10 mouse cellular contexts compared by ENCODE assay signal in genomic region chr13:90643109-90643508, GRCm38 (mm10).
DNase-seq lines count a peak whose midpoint lies in the region; ATAC-seq lines count a peak whose summit lies in the region.
"Had no signal": no experiment of that assay in that cellular context is flagged by ENCODE, and none has a peak within 500 bp of the region (broad histone marks: within the 10 kb centered on the region; RNA-seq: fewer than 3 reads in every experiment).

No protein-coding gene starts in this region.

- peak; percentile 76 for ATAC-seq in hindbrain, embryonic 13.5 days (ENCODE audit: low FRiP score)
- peak; percentile 94 for ATAC-seq in midbrain, embryonic 15.5 days (replicated peaks)
- ATAC-seq in intestine, embryonic 16.5 days: no peak

- no peak overlapping the region for H3K4me3 ChIP-seq in hindbrain, embryonic 13.5 days
- no peak overlapping the region for H3K4me3 ChIP-seq in midbrain, embryonic 15.5 days
- no peak overlapping the region for H3K4me3 ChIP-seq in intestine, embryonic 16.5 days (ENCODE audit: low read length)

- DNase-seq in embryo, embryonic 10 days (ENCODE audit: low spot score): peak; percentile 51
- no peak for DNase-seq in embryo, embryonic 9.5 days (ENCODE audit: extremely low spot score)
- DNase-seq in embryo, embryonic 11 days: peak; percentile 54
- no peak for DNase-seq in urinary bladder, postnatal 14 days (ENCODE audit: low spot score)
- DNase-seq in lung, postnatal 36 days: no peak
- DNase-seq: adrenal gland, adult 8-10 months; lung, postnatal 4 days had no signal

- no peak overlapping the region for H3K9ac ChIP-seq in hindbrain, embryonic 13.5 days
- no peak overlapping the region for H3K9ac ChIP-seq in midbrain, embryonic 15.5 days
- H3K9ac ChIP-seq in intestine, embryonic 16.5 days (ENCODE audit: low read depth, low read length): no peak overlapping the region

- no peak overlapping the region for H3K27ac ChIP-seq in hindbrain, embryonic 13.5 days
- H3K27ac ChIP-seq in midbrain, embryonic 15.5 days: peak overlapping the region; percentile 75
- H3K27ac ChIP-seq in intestine, embryonic 16.5 days (ENCODE audit: low read length): no peak overlapping the region

- no peak overlapping the region for H3K4me2 ChIP-seq in hindbrain, embryonic 13.5 days
- no peak overlapping the region; the same call in 1 of the 2 replicates for H3K4me2 ChIP-seq in midbrain, embryonic 15.5 days
- no peak overlapping the region for H3K4me2 ChIP-seq in intestine, embryonic 16.5 days (ENCODE audit: low read depth, low read length)

- no peaks in the 10 kb centered on the region for H3K9me3 ChIP-seq in hindbrain, embryonic 13.5 days
- no peaks in the 10 kb centered on the region for H3K9me3 ChIP-seq in midbrain, embryonic 15.5 days
- H3K9me3 ChIP-seq in intestine, embryonic 16.5 days (ENCODE audit: control insufficient read depth, low read length): no peaks in the 10 kb centered on the region

- H3K27me3 ChIP-seq in hindbrain, embryonic 13.5 days: no peaks in the 10 kb centered on the region
- no peaks in the 10 kb centered on the region for H3K27me3 ChIP-seq in midbrain, embryonic 15.5 days (replicated peaks)
- no peaks in the 10 kb centered on the region for H3K27me3 ChIP-seq in intestine, embryonic 16.5 days (replicated peaks; ENCODE audit: control insufficient read depth, insufficient read depth, low read length)

- WGBS in hindbrain, embryonic 13.5 days: 20% methylated on average over 4 of the region's 4 CpGs
- WGBS in midbrain, embryonic 15.5 days: 9% methylated on average over 4 of the region's 4 CpGs
- WGBS in intestine, embryonic 16.5 days: 42% methylated on average over 4 of the region's 4 CpGs

- H3K4me1 ChIP-seq in hindbrain, embryonic 13.5 days (replicated peaks): peaks cover 17% of the 10 kb centered on the region; the same call in 1 of the 2 replicates
- H3K4me1 ChIP-seq in midbrain, embryonic 15.5 days: peaks cover 17% of the 10 kb centered on the region
- no peaks in the 10 kb centered on the region for H3K4me1 ChIP-seq in intestine, embryonic 16.5 days (ENCODE audit: control insufficient read depth, insufficient read depth, low read length)

- H3K36me3 ChIP-seq in hindbrain, embryonic 13.5 days: no peaks in the 10 kb centered on the region
- H3K36me3 ChIP-seq in midbrain, embryonic 15.5 days (replicated peaks): no peaks in the 10 kb centered on the region
- no peaks in the 10 kb centered on the region for H3K36me3 ChIP-seq in intestine, embryonic 16.5 days (ENCODE audit: control insufficient read depth, insufficient read depth, low read length)

Comparison
In these comparisons a context has a peak if more than half of its experiments do, and no peak if none do; other contexts are left out.
1. DNase-seq: peak in embryo, embryonic 10 days (single experiment) and embryo, embryonic 11 days (single experiment); none in embryo, embryonic 9.5 days (single experiment), urinary bladder, postnatal 14 days (single experiment) and lung, postnatal 36 days (single experiment).